Mouse (Mus musculus) kidney, postnatal 4 days (tissue): ENCODE data around the gene Bysl.
A peak's percentile ranks its signal among the peaks of the same experiment; 100 is the strongest.
"Not testable (repeated sequence)": the region's sequence is repeated elsewhere in the genome, so short reads cannot be mapped to it uniquely, and the experiment has no call there.

Experiments used
- DNase-seq, 2 experiments: peaks; one replicate each; pipeline ENCODE4 v3.0.0; 2021; ENCODE audit warnings: mixed read lengths in 2 of 2

Gene Bysl

GRCm38 (mm10) chr17:47610849-47611660 is at the start of gene Bysl, which contains the start of the genes Med20 and Gm20517:
Gene Bysl, minus strand, starts transcription at chr17:47611492.
Gene Med20, plus strand, starts transcription at chr17:47611582.
Gene Gm20517, plus strand, starts transcription at chr17:47611589.
- peak; percentile 99 for DNase-seq

DNA sequence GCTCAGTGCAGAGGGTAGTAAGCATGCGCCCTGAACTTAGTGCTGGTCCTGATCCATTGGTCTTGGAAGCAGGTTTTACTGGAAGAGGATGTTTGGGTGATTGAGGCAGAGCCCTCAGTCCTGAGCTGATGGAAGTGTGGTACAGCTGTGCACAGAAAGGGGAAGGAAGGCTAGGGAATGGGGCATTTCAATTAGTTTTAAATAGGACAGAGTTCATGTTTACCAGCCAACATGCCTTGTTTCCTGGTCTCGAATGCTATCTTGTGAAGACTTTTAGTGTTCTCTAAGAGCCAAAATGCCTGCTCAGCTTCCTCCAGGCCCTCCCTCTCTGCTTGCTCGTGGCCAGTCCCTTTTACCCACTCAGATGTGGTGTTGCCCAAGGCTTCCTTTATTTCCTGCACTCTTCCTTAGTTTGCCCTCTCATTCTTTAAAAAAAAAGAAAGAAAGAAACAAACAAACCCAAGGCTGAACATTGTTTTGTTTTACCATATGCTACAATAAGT is 47.5 kb upstream of the Bysl start:
- no peak for DNase-seq

DNA sequence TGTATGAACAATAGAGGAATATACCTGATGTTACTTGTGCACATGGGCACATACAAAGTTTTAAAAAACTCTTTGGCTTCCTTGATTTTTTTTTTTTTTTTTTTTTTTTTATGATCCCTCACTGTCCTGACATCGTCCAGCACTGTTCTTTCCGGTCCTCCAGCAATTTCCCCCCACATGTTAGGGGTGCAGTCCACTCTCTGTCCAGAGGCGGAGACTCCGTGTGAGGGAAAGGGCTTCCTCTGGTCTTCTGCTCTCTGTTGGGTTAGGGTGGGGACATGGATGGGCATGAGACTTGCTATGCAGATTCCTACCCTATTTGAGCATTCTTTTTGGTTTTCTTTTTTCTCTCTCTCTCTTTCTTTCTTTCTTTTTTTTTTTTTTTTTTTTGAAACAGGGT is 46.6 kb upstream of the Bysl start:
- DNase-seq = no peak

- no peak for DNase-seq
Observed at GRCm38 (mm10) chr17:47655697-47656096, 44.4 kb upstream of the Bysl start.

- not testable (repeated sequence) for DNase-seq
Observed at GRCm38 (mm10) chr17:47654346-47654745, 43.1 kb upstream of the Bysl start.

GRCm38 (mm10) chr17:47651953-47652352 is 40.7 kb upstream of the Bysl start:
- DNase-seq = no peak

- DNase-seq = no peak
Observed at GRCm38 (mm10) chr17:47648966-47649365, 37.7 kb upstream of the Bysl start.

DNA sequence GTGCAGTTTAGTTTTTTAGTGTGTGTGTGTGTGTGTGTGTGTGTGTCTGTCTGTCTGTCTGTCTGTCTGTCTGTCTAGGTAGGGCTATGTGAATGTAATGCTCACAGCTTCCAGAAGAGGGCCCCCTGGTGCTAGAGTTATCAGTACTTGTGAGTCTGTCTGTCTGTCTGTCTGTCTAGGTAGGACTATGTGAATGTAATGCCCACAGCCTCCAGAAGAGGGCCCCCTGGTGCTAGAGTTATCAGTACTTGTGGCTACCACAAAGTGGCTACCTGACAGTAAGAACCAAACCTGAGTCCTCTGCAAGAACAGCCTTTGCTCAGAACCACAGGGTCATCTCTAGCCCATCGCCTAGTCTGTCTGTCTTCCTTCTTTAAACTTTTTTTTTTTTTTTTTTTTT is 35.4 kb upstream of the Bysl start:
- peak; percentile 73 to 83 for DNase-seq

DNA sequence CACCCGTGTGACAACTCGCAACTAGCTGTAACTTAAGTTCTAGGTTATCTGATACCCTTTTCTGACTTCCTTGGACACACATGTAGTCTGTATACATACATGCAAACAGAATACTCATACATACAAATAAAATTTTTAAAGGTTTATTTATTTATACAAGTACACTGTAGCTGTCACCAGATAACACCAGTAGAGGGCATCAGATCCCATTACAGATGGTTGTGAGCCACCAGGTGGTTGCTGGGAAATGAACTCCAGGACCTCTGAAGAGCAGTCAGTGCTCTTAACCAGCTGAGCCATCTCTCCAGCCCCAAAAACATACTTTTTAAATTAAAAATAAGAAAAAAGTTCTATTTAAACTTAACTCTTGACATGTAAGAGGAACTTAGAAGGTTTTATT is 31.7 kb upstream of the Bysl start:
- DNase-seq = no peak

DNA sequence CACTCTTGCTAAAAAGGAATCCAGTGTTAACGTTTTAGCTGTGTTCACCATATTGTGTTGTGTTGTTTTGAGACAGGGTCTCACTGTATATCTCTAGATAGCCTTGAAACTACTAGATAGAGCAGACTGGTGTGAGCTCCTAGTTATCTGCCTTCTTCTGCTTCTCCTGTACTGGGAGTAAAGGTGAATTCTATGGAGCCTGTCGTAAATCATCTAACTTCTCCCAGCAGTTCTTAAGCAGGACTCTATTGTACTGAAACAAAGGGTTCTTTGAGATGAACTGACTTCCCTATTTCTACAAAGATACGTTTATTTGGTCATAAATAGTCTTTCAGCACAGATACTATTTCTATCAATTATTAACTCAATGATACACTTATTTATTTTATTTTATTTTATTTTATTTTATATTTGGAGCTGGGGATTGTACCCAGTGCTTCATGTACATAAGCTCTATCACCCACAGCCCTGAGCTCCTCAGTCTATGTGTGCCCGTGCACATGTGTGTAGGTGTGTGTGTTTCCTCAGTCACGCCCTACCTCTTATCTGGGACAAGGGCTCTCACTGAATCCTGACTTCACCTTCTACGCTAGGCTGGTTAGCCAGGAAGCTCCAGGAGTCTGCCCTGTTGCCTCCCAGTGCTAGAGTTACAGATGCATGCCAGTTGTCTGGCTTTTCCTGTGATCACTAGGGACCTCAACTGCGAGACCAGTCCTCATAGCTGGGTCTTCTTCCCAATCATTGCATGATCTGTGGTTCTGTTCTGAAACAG is 22.9 kb upstream of the Bysl start:
- DNase-seq = no peak

GRCm38 (mm10) chr17:47632181-47632840 is 21.0 kb upstream of the Bysl start:
- no peak for DNase-seq

DNA sequence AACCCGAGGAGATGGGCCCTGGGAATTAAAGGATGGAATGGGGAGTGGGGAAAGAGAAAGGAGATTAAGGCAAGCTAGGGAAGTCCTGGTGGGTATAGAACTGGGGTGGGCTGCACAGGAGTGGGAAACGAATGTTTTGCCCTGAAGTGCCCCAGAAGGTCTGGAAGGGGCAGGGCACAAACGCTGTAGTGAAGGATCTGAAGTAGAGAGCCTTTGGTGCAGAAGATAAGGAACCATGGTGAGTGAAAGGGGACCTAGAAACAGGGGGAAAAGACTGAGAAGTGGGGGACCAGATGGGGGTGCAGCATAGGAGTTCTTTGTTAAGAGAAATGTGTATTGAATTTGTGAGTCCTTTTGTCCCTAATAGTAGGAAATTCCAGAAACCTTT is 19.4 kb upstream of the Bysl start, which contains the start of gene Usp49:
Gene Usp49 (plus strand): TSS at position 13 of the 388 bp plus-strand sequence.
- DNase-seq = no peak

GRCm38 (mm10) chr17:47629717-47630677 is 18.7 kb upstream of the Bysl start:
- no peak for DNase-seq

- DNase-seq = peak; percentile 97 to 98
Observed at GRCm38 (mm10) chr17:47628851-47629676, 17.8 kb upstream of the Bysl start.

- DNase-seq = no peak
Observed at GRCm38 (mm10) chr17:47627791-47628190, 16.5 kb upstream of the Bysl start.

DNA sequence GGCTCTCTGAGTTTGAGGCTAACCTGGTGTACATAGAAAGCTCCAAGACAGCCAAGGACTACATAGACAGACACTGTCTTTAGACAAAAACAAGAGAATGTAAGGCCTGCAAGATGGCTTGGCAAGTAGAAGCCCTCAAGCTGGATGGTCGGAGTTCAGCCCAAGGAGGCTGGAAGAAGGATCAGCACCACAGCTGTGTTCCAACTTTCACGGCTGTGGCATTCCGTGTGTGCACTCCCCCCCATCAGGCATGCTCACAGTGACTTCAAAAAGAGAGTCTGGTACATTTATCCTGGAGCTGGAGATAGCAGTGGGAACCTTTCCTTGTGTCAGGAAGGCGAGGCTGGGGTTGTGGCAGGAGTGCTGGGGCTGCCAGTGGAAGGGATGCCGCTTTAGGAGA is 14.7 kb upstream of the Bysl start:
- DNase-seq = no peak

GRCm38 (mm10) chr17:47625088-47625487 is 13.8 kb upstream of the Bysl start:
- DNase-seq = no peak

GRCm38 (mm10) chr17:47624572-47624971 is 13.3 kb upstream of the Bysl start:
- DNase-seq = not testable (repeated sequence)

DNA sequence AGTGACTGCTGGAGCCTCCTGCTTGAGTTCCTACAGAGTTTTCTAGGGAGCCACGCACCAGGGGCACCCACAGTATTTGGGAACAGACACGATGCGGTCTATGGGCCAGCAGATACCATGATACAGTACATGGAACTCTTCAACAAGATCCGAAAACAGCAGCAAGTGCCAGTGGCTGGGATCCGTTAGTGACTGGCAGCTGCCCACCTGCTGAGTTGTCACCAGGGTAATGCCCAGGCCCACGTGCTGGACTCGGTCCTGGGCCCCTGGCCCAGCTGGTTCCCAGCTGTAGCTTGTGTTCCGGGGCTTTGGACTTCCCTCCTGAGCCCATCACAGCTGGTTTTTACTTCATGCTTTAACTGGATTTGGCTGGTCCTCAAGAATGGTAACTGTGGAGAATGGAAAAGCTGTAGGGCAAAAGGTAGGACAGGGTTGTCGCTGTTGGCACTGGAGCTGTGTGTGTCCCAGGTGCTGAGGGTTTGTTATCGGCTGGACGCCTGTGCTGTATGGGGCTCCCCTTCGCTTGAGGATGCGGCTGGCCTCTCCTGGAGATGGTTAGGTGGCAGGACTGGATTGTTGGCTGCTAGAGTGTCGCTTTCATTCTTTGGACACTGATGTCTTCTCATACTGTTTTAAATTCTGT is 11.7 kb upstream of the Bysl start:
- DNase-seq = no peak

DNA sequence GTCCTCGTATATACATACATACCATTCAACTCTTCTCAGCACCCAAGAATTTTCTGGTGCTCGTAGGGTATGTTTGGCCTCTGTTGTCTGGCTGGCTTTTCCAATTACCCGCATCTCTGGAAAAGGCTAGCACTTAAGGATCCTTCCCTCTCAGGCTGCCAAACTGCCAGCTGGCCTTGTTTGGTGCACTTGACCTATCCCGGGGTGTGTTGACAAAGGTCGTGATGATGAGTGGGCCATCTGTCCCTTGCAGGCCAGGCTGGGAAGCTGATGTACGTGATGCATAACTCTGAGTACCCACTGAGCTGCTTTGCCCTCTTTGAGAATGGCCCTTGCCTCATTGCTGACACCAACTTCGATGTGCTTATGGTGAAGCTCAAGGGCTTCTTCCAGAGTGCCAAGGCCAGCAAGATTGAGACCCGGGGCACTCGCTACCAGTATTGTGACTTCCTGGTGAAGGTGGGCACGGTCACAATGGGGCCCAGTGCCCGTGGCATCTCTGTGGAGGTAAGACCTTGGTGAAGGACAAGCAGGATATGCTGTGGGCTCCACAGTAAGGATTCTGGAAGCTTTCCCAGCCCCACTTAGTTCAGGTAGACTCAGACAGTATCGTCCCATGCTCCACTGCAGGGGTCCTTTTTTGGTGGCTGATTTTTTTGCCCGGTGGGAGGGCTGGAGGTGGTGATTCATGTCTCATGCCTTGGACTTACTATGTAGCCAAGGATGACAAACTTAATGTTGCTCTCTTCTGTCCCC is 7.4 kb upstream of the Bysl start:
- DNase-seq = no peak
